Comparison of ENCODE assay signal across 20 mouse cellular contexts in genomic region chr2:73371530-73372335, GRCm38 (mm10). TPM values are rescaled to one million over a fixed set of nuclear protein-coding genes. Genes with fewer than 3 reads are reported as not detected.
DNase-seq lines count a peak whose midpoint lies in the region; ATAC-seq and TF ChIP-seq lines count a peak whose summit lies in the region.
"Had no signal": no experiment of that assay in that cellular context is flagged by ENCODE, and none has a peak within 500 bp of the region (broad histone marks: within the 10 kb centered on the region; RNA-seq: fewer than 3 reads in every experiment).

No protein-coding gene starts in this region.

- H3K4me3 ChIP-seq in heart, embryonic 13.5 days = no peak overlapping the region
- H3K4me3 ChIP-seq in heart, postnatal 0 days (ENCODE audit: low read depth, low read length) = no peak overlapping the region
- H3K4me3 ChIP-seq: forebrain, embryonic 13.5 days; limb, embryonic 10.5 days; lung, embryonic 15.5 days; neural tube, embryonic 15.5 days had no signal

- no peaks in the 10 kb centered on the region for H3K9me3 ChIP-seq in heart, embryonic 13.5 days
- H3K9me3 ChIP-seq in heart, postnatal 0 days (replicated peaks; ENCODE audit: control insufficient read depth, low read length) = no peaks in the 10 kb centered on the region
- H3K9me3 ChIP-seq: forebrain, embryonic 13.5 days; limb, embryonic 10.5 days; lung, embryonic 15.5 days; neural tube, embryonic 15.5 days had no signal

- DNase-seq in heart, postnatal 14 days = no peak
- peak; percentile 54 to 55 for DNase-seq in spleen, postnatal 36 days (ENCODE audit: low spot score in 2 of 2)
- no peak for DNase-seq in spleen, postnatal 14 days (ENCODE audit: low spot score in 2 of 2)
- DNase-seq in heart, postnatal 0 days (ENCODE audit: low spot score) = peak; percentile 52
- DNase-seq in gastrocnemius, postnatal 36 days = no peak
- DNase-seq in left cerebral cortex, postnatal 10 days (ENCODE audit: extremely low spot score in 1 of 2, low spot score in 2 of 2) = no peak
- DNase-seq in retina, postnatal 1 day = no peak
- DNase-seq: cerebellum, postnatal 14 days; gastrocnemius, postnatal 10 days; right cerebral cortex, postnatal 25 days; thymus, postnatal 4 days had no signal

- H3K9ac ChIP-seq in heart, embryonic 13.5 days = peak overlapping the region; percentile 11; the same call in 1 of the 2 replicates
- H3K9ac ChIP-seq in heart, postnatal 0 days (replicated peaks; ENCODE audit: low read depth, low read length) = no peak overlapping the region
- H3K9ac ChIP-seq: forebrain, embryonic 13.5 days; lung, embryonic 15.5 days; neural tube, embryonic 15.5 days had no signal

- H3K27me3 ChIP-seq in heart, embryonic 13.5 days (replicated peaks) = peaks cover 4% of the 10 kb centered on the region; the same call in 1 of the 2 replicates
- H3K27me3 ChIP-seq in heart, postnatal 0 days (ENCODE audit: control insufficient read depth, insufficient read depth, low read length) = no peaks in the 10 kb centered on the region
- H3K27me3 ChIP-seq: forebrain, embryonic 13.5 days; lung, embryonic 15.5 days; neural tube, embryonic 15.5 days had no signal

- TF ChIP-seq EP300 in heart, postnatal 0 days (IDR thresholded peaks at IDR 0.05; ENCODE audit: low read depth) = no peak

- ATAC-seq in heart, embryonic 13.5 days (ENCODE audit: extremely low read depth, insufficient number of reproducible peaks, low FRiP score, low TSS enrichment) = no peak
- peak; percentile 70 for ATAC-seq in heart, postnatal 0 days (ENCODE audit: insufficient read depth, low read depth)
- ATAC-seq: CD4-positive, CD25-positive, alpha-beta regulatory T cell, adult 4 months; forebrain, embryonic 13.5 days; hindbrain, postnatal 0 days; midbrain, embryonic 16.5 days had no signal

- H3K4me1 ChIP-seq in heart, embryonic 13.5 days = peaks cover 8% of the 10 kb centered on the region
- H3K4me1 ChIP-seq in heart, postnatal 0 days (ENCODE audit: control insufficient read depth, insufficient read depth) = no peaks in the 10 kb centered on the region
- H3K4me1 ChIP-seq: forebrain, embryonic 13.5 days; neural tube, embryonic 15.5 days had no signal

- no peaks in the 10 kb centered on the region for H3K36me3 ChIP-seq in heart, embryonic 13.5 days
- H3K36me3 ChIP-seq in heart, postnatal 0 days (replicated peaks; ENCODE audit: control insufficient read depth, insufficient read depth, low read length) = no peaks in the 10 kb centered on the region; the same call in 1 of the 2 replicates
- H3K36me3 ChIP-seq: limb, embryonic 10.5 days; lung, embryonic 15.5 days; neural tube, embryonic 15.5 days had no signal

- intact Hi-C loops in heart, postnatal 14 days (cut with DNase I) = no loop called here
- intact Hi-C loops in gastrocnemius, postnatal 36 days (cut with DNase I) = no loop called here
- intact Hi-C loops in left cerebral cortex, postnatal 10 days (cut with DNase I) = no loop called here

- H3K27ac ChIP-seq in heart, embryonic 13.5 days (replicated peaks) = peak overlapping the region; percentile 58
- peak overlapping the region; percentile 64 for H3K27ac ChIP-seq in heart, postnatal 0 days (ENCODE audit: low read depth)
- H3K27ac ChIP-seq: forebrain, embryonic 13.5 days; hindbrain, postnatal 0 days; kidney, postnatal 0 days; limb, embryonic 10.5 days; lung, embryonic 15.5 days; neural tube, embryonic 15.5 days had no signal

- TF ChIP-seq CTCF in heart, postnatal 0 days (IDR thresholded peaks at IDR 0.05; ENCODE audit: low read depth) = no peak

- H3K4me2 ChIP-seq in heart, embryonic 13.5 days = peak overlapping the region; percentile 33; the same call in 1 of the 2 replicates
- peak overlapping the region; percentile 15; the same call in 1 of the 2 replicates for H3K4me2 ChIP-seq in heart, postnatal 0 days (ENCODE audit: low read depth, low read length)
- H3K4me2 ChIP-seq: forebrain, embryonic 13.5 days; lung, embryonic 15.5 days; neural tube, embryonic 15.5 days had no signal

- 55% methylated on average over 9 of the region's 9 CpGs for WGBS in heart, embryonic 13.5 days
- WGBS in heart, postnatal 0 days = 42% methylated on average over 9 of the region's 9 CpGs

RNA-seq across cellular contexts. Expression of gene Gpr155, which starts 14.6 kb away (rescaled TPM):
- 4.8 and 4.9 TPM in 2 replicates for polyA plus RNA-seq in heart, embryonic 13.5 days (2015; fragmentation: Nextera tagmentation; extraction: Ambion mirVana)
- total RNA-seq in heart, postnatal 14 days (2021) = 10 to 100 TPM; 10.8 to 11.1 TPM
- 11.3 and 19.0 TPM in 2 replicates for total RNA-seq in heart, postnatal 0 days (2014; rRNA removed; ENCODE audit: low replicate concordance)
- polyA plus RNA-seq in heart, postnatal 0 days (2015; fragmentation: Nextera tagmentation; extraction: Ambion mirVana) = 6.8 and 8.5 TPM in 2 replicates
- 10 to 100 TPM; 11.7 to 13.7 TPM for total RNA-seq in gastrocnemius, postnatal 36 days (2021)
- 10 to 100 TPM; 30.9 to 36.1 TPM for total RNA-seq in left cerebral cortex, postnatal 10 days (2021)

RNA-seq across cellular contexts. Expression of gene Cir1, which starts 59.2 kb away (rescaled TPM):
- 14.5 and 16.9 TPM in 2 replicates for polyA plus RNA-seq in heart, embryonic 13.5 days (2015; fragmentation: Nextera tagmentation; extraction: Ambion mirVana)
- total RNA-seq in heart, postnatal 14 days (2021) = 10 to 100 TPM; 13.7 to 18.2 TPM
- total RNA-seq in heart, postnatal 0 days (2014; rRNA removed; ENCODE audit: low replicate concordance) = 0.08 and 3.9 TPM in 2 replicates
- polyA plus RNA-seq in heart, postnatal 0 days (2015; fragmentation: Nextera tagmentation; extraction: Ambion mirVana) = 20.0 and 24.3 TPM in 2 replicates
- 10 to 100 TPM; 10.1 to 12.8 TPM for total RNA-seq in gastrocnemius, postnatal 36 days (2021)
- total RNA-seq in left cerebral cortex, postnatal 10 days (2021) = 10 to 100 TPM; 24.4 to 25.3 TPM

RNA-seq across cellular contexts. Expression of gene Scrn3, which starts 59.3 kb away (rescaled TPM):
- 12.0 and 14.3 TPM in 2 replicates for polyA plus RNA-seq in heart, embryonic 13.5 days (2015; fragmentation: Nextera tagmentation; extraction: Ambion mirVana)
- total RNA-seq in heart, postnatal 14 days (2021) = 10 to 100 TPM; 19.2 to 19.3 TPM
- 10.5 and 16.3 TPM in 2 replicates for total RNA-seq in heart, postnatal 0 days (2014; rRNA removed; ENCODE audit: low replicate concordance)
- 13.5 and 13.8 TPM in 2 replicates for polyA plus RNA-seq in heart, postnatal 0 days (2015; fragmentation: Nextera tagmentation; extraction: Ambion mirVana)
- total RNA-seq in gastrocnemius, postnatal 36 days (2021) = 10 to 100 TPM; 36.5 to 38.0 TPM
- 10 to 100 TPM in 1 of 2 experiments, 1 to 10 TPM in 1; 9.6 to 11.5 TPM for total RNA-seq in left cerebral cortex, postnatal 10 days (2021)

Comparison
In these comparisons a context has a peak if more than half of its experiments do, and no peak if none do; other contexts are left out.
1. DNase-seq: peak in spleen, postnatal 36 days (2 of 2) and heart, postnatal 0 days (single experiment); none in heart, postnatal 14 days (0 of 2), spleen, postnatal 14 days (0 of 2), gastrocnemius, postnatal 36 days (0 of 2), left cerebral cortex, postnatal 10 days (0 of 2) and retina, postnatal 1 day (single experiment).